Comparison of ENCODE assay signal across 8 mouse cellular contexts in the genomic region with DNA sequence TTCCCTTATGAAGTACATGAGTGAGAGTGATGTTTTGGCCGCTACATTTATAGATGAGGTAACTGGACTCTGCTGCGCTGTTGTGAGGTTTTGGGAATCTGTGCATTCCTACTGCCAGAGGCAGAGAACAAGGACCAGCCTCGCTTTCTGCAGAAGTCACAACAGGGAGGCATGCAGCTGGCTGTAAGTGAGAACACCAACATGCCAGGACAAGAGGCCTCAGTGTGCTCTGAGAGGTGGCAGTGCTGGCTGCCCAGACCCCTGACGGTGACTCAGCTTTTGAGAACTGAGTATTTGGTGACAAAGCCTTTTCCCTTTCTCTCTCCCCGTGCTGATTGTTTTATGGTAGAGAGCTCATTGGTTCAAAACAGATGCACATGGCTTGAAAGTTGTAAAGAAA. TPM values are rescaled to one million over a fixed set of nuclear protein-coding genes. Genes with fewer than 3 reads are reported as not detected.
DNase-seq lines count a peak whose midpoint lies in the region; ATAC-seq and TF ChIP-seq lines count a peak whose summit lies in the region.

No protein-coding gene starts in this region.

- no peaks in the 10 kb centered on the region for H3K9me3 ChIP-seq in embryonic facial prominence, embryonic 13.5 days
- no peaks in the 10 kb centered on the region for H3K9me3 ChIP-seq in hindbrain, postnatal 0 days (ENCODE audit: low read length)

- no peak for TF ChIP-seq CTCF in hindbrain, postnatal 0 days (IDR thresholded peaks at IDR 0.05; ENCODE audit: low read depth)

- peak overlapping the region; percentile 44; the same call in 1 of the 2 replicates for H3K27ac ChIP-seq in embryonic facial prominence, embryonic 13.5 days
- H3K27ac ChIP-seq in hindbrain, postnatal 0 days, result peak overlapping the region; percentile 56; the same call in 1 of the 2 replicates

- DNase-seq in heart, adult 11 months, result peak; percentile 87
- DNase-seq in heart, postnatal 4 days, result no peak
- DNase-seq in 416B (ENCODE audit: low read depth), result peak; percentile 21
- peak; percentile 13 for DNase-seq in hindbrain, postnatal 0 days (ENCODE audit: low spot score)
- DNase-seq in right cerebral cortex, postnatal 10 days (ENCODE audit: low spot score in 2 of 2), result no peak
- DNase-seq in thymus, postnatal 25 days, result no peak
- no peak for DNase-seq in frontal cortex, postnatal 10 days (ENCODE audit: low spot score in 2 of 2)

- no peak overlapping the region for H3K4me3 ChIP-seq in embryonic facial prominence, embryonic 13.5 days
- no peak overlapping the region for H3K4me3 ChIP-seq in hindbrain, postnatal 0 days (ENCODE audit: low read length)

- 32% methylated on average over 5 of the region's 5 CpGs for WGBS in embryonic facial prominence, embryonic 13.5 days
- 32% methylated on average over 5 of the region's 5 CpGs for WGBS in hindbrain, postnatal 0 days

- peak overlapping the region; percentile 18; the same call in 1 of the 2 replicates for H3K9ac ChIP-seq in embryonic facial prominence, embryonic 13.5 days
- no peak overlapping the region; the same call in 1 of the 2 replicates for H3K9ac ChIP-seq in hindbrain, postnatal 0 days (replicated peaks; ENCODE audit: low read length)

- H3K4me2 ChIP-seq in embryonic facial prominence, embryonic 13.5 days, result peak overlapping the region; percentile 55
- H3K4me2 ChIP-seq in hindbrain, postnatal 0 days (ENCODE audit: low read depth, low read length), result peak overlapping the region; percentile 67; the same call in 1 of the 2 replicates

- no peak for ATAC-seq in embryonic facial prominence, embryonic 13.5 days (ENCODE audit: insufficient number of reproducible peaks, insufficient read depth, low FRiP score, low TSS enrichment, low read depth)
- ATAC-seq in hindbrain, postnatal 0 days, result no peak

- H3K36me3 ChIP-seq in embryonic facial prominence, embryonic 13.5 days, result no peaks in the 10 kb centered on the region
- H3K36me3 ChIP-seq in hindbrain, postnatal 0 days (ENCODE audit: insufficient read depth, low read length), result no peaks in the 10 kb centered on the region

- H3K27me3 ChIP-seq in embryonic facial prominence, embryonic 13.5 days, result no peaks in the 10 kb centered on the region
- H3K27me3 ChIP-seq in hindbrain, postnatal 0 days (ENCODE audit: insufficient read depth, low read length), result no peaks in the 10 kb centered on the region

- H3K4me1 ChIP-seq in embryonic facial prominence, embryonic 13.5 days, result peaks cover 38% of the 10 kb centered on the region
- H3K4me1 ChIP-seq in hindbrain, postnatal 0 days (ENCODE audit: insufficient read depth, low read length), result peaks cover 13% of the 10 kb centered on the region

RNA-seq across cellular contexts. Expression of a gene that starts 4.5 kb away (rescaled TPM):
- 1 to 10 TPM; 4.2 to 4.9 TPM for total RNA-seq in heart, postnatal 4 days (2021)
- polyA plus RNA-seq in embryonic facial prominence, embryonic 13.5 days (2015; fragmentation: Nextera tagmentation; extraction: Ambion mirVana), result 1.2 and 1.4 TPM in 2 replicates
- 16.4 and 21.1 TPM in 2 replicates for total RNA-seq in hindbrain, postnatal 0 days (2014; rRNA removed)
- polyA plus RNA-seq in hindbrain, postnatal 0 days (2015; fragmentation: Nextera tagmentation; extraction: Ambion mirVana), result 4.9 and 7.0 TPM in 2 replicates

Comparison
In these comparisons a context has a peak if more than half of its experiments do, and no peak if none do; other contexts are left out.
1. DNase-seq: peak in heart, adult 11 months (single experiment), 416B (single experiment) and hindbrain, postnatal 0 days (single experiment); none in heart, postnatal 4 days (single experiment), right cerebral cortex, postnatal 10 days (0 of 2), thymus, postnatal 25 days (single experiment) and frontal cortex, postnatal 10 days (0 of 2).